Mouse (Mus musculus) thymus, adult 2 months (tissue): ENCODE results near the gene Ago1. TPM values are rescaled to one million over a fixed set of nuclear protein-coding genes. Genes with fewer than 3 reads are reported as not detected.

Experiments
- DNase-seq: peaks from one replicate; pipeline ENCODE4 v3.0.0; 2021
- H3K27ac ChIP-seq: fragments of 200-500 bp; 2 replicates; pipeline ENCODE4 v1.5.1; 2012; ENCODE audit warnings: low read length, control low read depth; ENCODE audit not compliant: control insufficient read depth, insufficient read depth
- H3K27me3 ChIP-seq: fragments of 200-500 bp; 2 replicates; pipeline ENCODE4 v1.6.1; 2012; ENCODE audit warnings: mild to moderate bottlenecking, low read length, moderate library complexity, mixed read lengths; ENCODE audit not compliant: control insufficient read depth, insufficient read depth
- H3K36me3 ChIP-seq: fragments of 200-500 bp; 2 replicates; pipeline ENCODE4 v1.6.1; 2012; ENCODE audit warnings: mild to moderate bottlenecking, low read length, moderate library complexity; ENCODE audit not compliant: control insufficient read depth, insufficient read depth
- H3K4me1 ChIP-seq: fragments of 200-500 bp; replicated peaks from 2 replicates; pipeline ENCODE4 v1.6.1; 2012; ENCODE audit warnings: low read length; ENCODE audit not compliant: control insufficient read depth, insufficient read depth
- H3K4me3 ChIP-seq: fragments of 200-500 bp; 2 replicates; pipeline ENCODE4 v1.5.1; 2012; ENCODE audit warnings: mild to moderate bottlenecking, low read length, control low read depth, moderate library complexity; ENCODE audit not compliant: control insufficient read depth, insufficient read depth
- CTCF ChIP-seq: fragments of 200-500 bp; IDR thresholded peaks from 2 replicates; pipeline ENCODE4 v1.5.1; 2012; ENCODE audit warnings: mild to moderate bottlenecking, control low read depth, low read length, moderate library complexity, borderline replicate concordance; ENCODE audit not compliant: control insufficient read depth, poor library complexity, insufficient read depth; ENCODE audit errors: extremely low read depth
- POLR2A ChIP-seq: fragments of 200-500 bp; IDR thresholded peaks from 2 replicates; pipeline ENCODE4 v1.6.1; 2012; ENCODE audit warnings: mild to moderate bottlenecking, low read length, control low read depth, moderate library complexity; ENCODE audit not compliant: control insufficient read depth, poor library complexity, insufficient read depth; ENCODE audit errors: extremely low read depth
- WGBS: fragments of 180-500 bp; shearing (Covaris S2); methylation state at CpG from one replicate; pipeline ENCODE4 v1.1.7; 2018; 5-methylcytosine and 5-hydroxymethylcytosine counted together
- polyA plus RNA-seq: library from polyadenylated mRNA; depleted of rRNA; stranded (reverse); fragments of >200 nt; gene quantifications from 2 replicates; pipeline ENCODE4 v1.2.3, GENCODE M21; 2012

The Ago1 gene
- polyA plus RNA-seq, 1 experiment: 46.4 TPM

- no peaks in the 10 kb centered on the region for H3K36me3 ChIP-seq
- no peaks in the 10 kb centered on the region for H3K27me3 ChIP-seq
- DNase-seq: no peak
- WGBS: 83% methylated on average over 6 of the region's 6 CpGs
- no peaks in the 10 kb centered on the region for H3K4me1 ChIP-seq
- H3K27ac ChIP-seq: no peak overlapping the region
- no peak overlapping the region for H3K4me3 ChIP-seq
- no peak for TF ChIP-seq POLR2A
- no peak for TF ChIP-seq CTCF
These were observed 34.0 kb upstream of the Ago1 start for GRCm38 (mm10) chr4:126502141-126502976.

GRCm38 (mm10) chr4:126498601-126499000 lies 30.2 kb upstream of the Ago1 start:
- no peaks in the 10 kb centered on the region for H3K4me1 ChIP-seq
- no peaks in the 10 kb centered on the region for H3K36me3 ChIP-seq
- 91% methylated on average over 1 of the region's 1 CpGs for WGBS
- H3K4me3 ChIP-seq: no peak overlapping the region
- no peak for DNase-seq
- TF ChIP-seq POLR2A (no peak), CTCF (no peak)
- H3K27me3 ChIP-seq: no peaks in the 10 kb centered on the region
- H3K27ac ChIP-seq: no peak overlapping the region

- Histone ChIP-seq H3K4me3 (no peak overlapping the region), H3K27me3 (no peaks in the 10 kb centered on the region), H3K4me1 (no peaks in the 10 kb centered on the region), H3K27ac (no peak overlapping the region), H3K36me3 (no peaks in the 10 kb centered on the region)
- WGBS: 90% methylated on average over 2 of the region's 2 CpGs
- no peak for DNase-seq
- TF ChIP-seq POLR2A: no peak
- no peak for TF ChIP-seq CTCF
These were observed 28.6 kb upstream of the Ago1 start for GRCm38 (mm10) chr4:126496963-126497362.

- Histone ChIP-seq H3K4me3 (no peak overlapping the region), H3K27ac (no peak overlapping the region), H3K27me3 (no peaks in the 10 kb centered on the region), H3K4me1 (no peaks in the 10 kb centered on the region), H3K36me3 (no peaks in the 10 kb centered on the region)
- TF ChIP-seq CTCF (no peak), POLR2A (no peak)
- 85% methylated on average over 5 of the region's 5 CpGs for WGBS
- no peak for DNase-seq
These were observed 27.8 kb upstream of the Ago1 start for GRCm38 (mm10) chr4:126495942-126496790.

GRCm38 (mm10) chr4:126495453-126495852 lies 27.1 kb upstream of the Ago1 start:
- TF ChIP-seq CTCF (no peak), POLR2A (no peak)
- no peaks in the 10 kb centered on the region for H3K36me3 ChIP-seq
- H3K27me3 ChIP-seq: no peaks in the 10 kb centered on the region
- no peak overlapping the region for H3K27ac ChIP-seq
- no peak overlapping the region for H3K4me3 ChIP-seq
- no peak for DNase-seq
- no peaks in the 10 kb centered on the region for H3K4me1 ChIP-seq
- 92% methylated on average over 5 of the region's 5 CpGs for WGBS

- WGBS: 89% methylated on average over 4 of the region's 4 CpGs
- TF ChIP-seq CTCF: no peak
- TF ChIP-seq POLR2A: no peak
- Histone ChIP-seq H3K27ac (no peak overlapping the region), H3K4me3 (no peak overlapping the region), H3K36me3 (no peaks in the 10 kb centered on the region), H3K4me1 (no peaks in the 10 kb centered on the region), H3K27me3 (no peaks in the 10 kb centered on the region)
- no peak for DNase-seq
These were observed 25.0 kb upstream of the Ago1 start for GRCm38 (mm10) chr4:126493416-126493815.

- no peaks in the 10 kb centered on the region for H3K36me3 ChIP-seq
- no peaks in the 10 kb centered on the region for H3K27me3 ChIP-seq
- WGBS: 92% methylated on average over 5 of the region's 5 CpGs
- DNase-seq: no peak
- no peak overlapping the region for H3K4me3 ChIP-seq
- TF ChIP-seq POLR2A: no peak
- TF ChIP-seq CTCF: no peak
- H3K27ac ChIP-seq: no peak overlapping the region
- no peaks in the 10 kb centered on the region for H3K4me1 ChIP-seq
These were observed 23.6 kb upstream of the Ago1 start for GRCm38 (mm10) chr4:126491977-126492376.
